Mouse (Mus musculus): ENCODE data around the gene Snrk. TPM values are rescaled to one million over a fixed set of nuclear protein-coding genes. Genes with fewer than 3 reads are reported as not detected.
"Not testable (repeated sequence)": the region's sequence is repeated elsewhere in the genome, so short reads cannot be mapped to it uniquely, and the experiment has no call there.

Gene Snrk
- polyA plus RNA-seq, 1 experiment from 2014 or later, result 93.6 TPM

DNA sequence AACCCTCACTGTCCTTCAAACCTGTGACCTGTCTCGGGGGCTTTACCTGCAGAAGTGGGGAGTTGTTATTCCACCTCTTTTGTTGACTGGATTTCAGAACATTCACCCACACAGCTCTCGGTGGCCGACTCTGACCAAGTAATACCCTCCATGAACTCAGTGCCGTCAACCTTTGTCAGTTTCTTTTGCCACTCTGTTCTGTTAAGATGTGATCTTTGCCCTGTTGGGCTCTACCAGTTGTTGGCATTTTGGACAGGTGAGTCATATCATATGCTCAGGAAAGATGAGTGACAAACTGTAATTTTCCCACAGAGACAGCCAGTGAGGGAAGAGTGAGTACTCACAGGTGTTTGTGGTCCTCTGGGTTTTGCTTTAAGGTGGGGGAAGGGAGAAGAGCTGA is 47.5 kb downstream of the Snrk start:
- DNase-seq (ENCODE audit: low spot score), result no peak
- H3K4me1 ChIP-seq (ENCODE audit: insufficient read depth, low read depth, low read length), result no peaks in the 10 kb centered on the region
- no peaks in the 10 kb centered on the region for H3K9me3 ChIP-seq (ENCODE audit: low read length)
- H3K27ac ChIP-seq (ENCODE audit: low read length), result no peak overlapping the region
- 90% methylated on average over 4 of the region's 4 CpGs for WGBS
- H3K9ac ChIP-seq (replicated peaks; ENCODE audit: low read depth), result no peak overlapping the region
- no peak overlapping the region for H3K4me2 ChIP-seq (replicated peaks; ENCODE audit: low read depth, low read length)
- no peak for ATAC-seq
- H3K36me3 ChIP-seq (ENCODE audit: insufficient read depth, low read length), result peaks cover 42% of the 10 kb centered on the region
- no peak overlapping the region for H3K4me3 ChIP-seq (ENCODE audit: low read depth, low read length)
- H3K27me3 ChIP-seq (replicated peaks; ENCODE audit: insufficient read depth, low read length), result no peaks in the 10 kb centered on the region
- TF ChIP-seq EP300 (IDR thresholded peaks at IDR 0.05), result no peak
- no peak for TF ChIP-seq CTCF (IDR thresholded peaks at IDR 0.05)

DNA sequence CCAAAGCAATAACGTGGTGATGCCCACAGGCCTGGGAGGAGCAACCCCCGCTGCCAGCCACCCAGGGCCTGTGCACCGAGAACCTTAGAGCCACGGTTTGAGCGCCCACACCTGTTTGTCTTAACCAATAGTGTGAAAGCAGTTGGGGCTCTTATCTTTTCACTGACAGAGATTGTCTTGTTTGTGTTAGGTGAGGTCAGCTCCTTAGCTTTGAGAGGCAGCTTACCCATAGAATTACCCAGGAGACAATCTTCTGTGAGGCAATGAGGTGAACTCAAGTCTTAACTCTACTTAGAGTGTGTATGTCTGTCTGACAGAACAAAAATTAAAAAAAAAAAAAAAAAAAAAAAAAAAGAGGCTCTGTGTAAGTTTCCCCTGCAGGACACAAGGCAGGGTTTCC is 50.7 kb downstream of the Snrk start:
- ATAC-seq, result peak; percentile 37
- not testable (repeated sequence) for H3K9ac ChIP-seq (replicated peaks; ENCODE audit: low read depth); H3K4me3 ChIP-seq (ENCODE audit: low read depth, low read length)

DNA sequence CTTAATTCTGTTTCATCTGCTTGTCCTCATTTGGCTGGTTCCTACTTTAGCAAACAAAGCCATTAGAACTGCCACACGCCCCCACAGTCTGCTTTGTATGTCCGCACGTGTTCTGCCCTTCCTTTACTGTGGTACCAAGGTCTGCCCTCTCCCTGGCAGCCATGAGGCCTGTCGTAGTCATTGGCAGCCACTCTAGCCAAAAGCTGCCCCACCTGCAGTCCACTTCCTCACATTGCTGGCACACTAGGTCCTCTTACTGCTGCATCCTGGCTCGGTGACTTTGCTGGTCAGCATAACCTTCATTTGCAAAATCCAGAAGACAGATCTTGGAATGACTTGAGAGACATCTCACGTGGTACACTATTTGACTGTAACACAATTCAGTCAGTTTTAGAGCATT is 52.8 kb downstream of the Snrk start:
- Histone ChIP-seq H3K36me3 (ENCODE audit: insufficient read depth, low read length) (peaks cover 18% of the 10 kb centered on the region), H3K4me1 (ENCODE audit: insufficient read depth, low read depth, low read length) (no peaks in the 10 kb centered on the region), H3K9me3 (ENCODE audit: low read length) (no peaks in the 10 kb centered on the region), H3K27ac (ENCODE audit: low read length) (no peak overlapping the region), H3K9ac (replicated peaks; ENCODE audit: low read depth) (no peak overlapping the region), H3K27me3 (replicated peaks; ENCODE audit: insufficient read depth, low read length) (no peaks in the 10 kb centered on the region), H3K4me3 (ENCODE audit: low read depth, low read length) (no peak overlapping the region), H3K4me2 (replicated peaks; ENCODE audit: low read depth, low read length) (no peak overlapping the region)
- WGBS, result 79% methylated on average over 6 of the region's 6 CpGs
- no peak for ATAC-seq
- no peak for DNase-seq (ENCODE audit: low spot score)
- TF ChIP-seq CTCF (IDR thresholded peaks at IDR 0.05), result peak; percentile 13
- no peak for TF ChIP-seq EP300 (IDR thresholded peaks at IDR 0.05)

More for the DNA sequence above, 50.7 kb downstream of the Snrk start:
- not testable (repeated sequence) for H3K4me2 ChIP-seq (replicated peaks; ENCODE audit: low read depth, low read length); H3K9me3 ChIP-seq (ENCODE audit: low read length); H3K27me3 ChIP-seq (replicated peaks; ENCODE audit: insufficient read depth, low read length); H3K27ac ChIP-seq (ENCODE audit: low read length); DNase-seq (ENCODE audit: low spot score); H3K4me1 ChIP-seq (ENCODE audit: insufficient read depth, low read depth, low read length)
- H3K36me3 ChIP-seq (ENCODE audit: insufficient read depth, low read length), result peaks cover 34% of the 10 kb centered on the region
- WGBS, result 56% methylated on average over 5 of the region's 5 CpGs

DNA sequence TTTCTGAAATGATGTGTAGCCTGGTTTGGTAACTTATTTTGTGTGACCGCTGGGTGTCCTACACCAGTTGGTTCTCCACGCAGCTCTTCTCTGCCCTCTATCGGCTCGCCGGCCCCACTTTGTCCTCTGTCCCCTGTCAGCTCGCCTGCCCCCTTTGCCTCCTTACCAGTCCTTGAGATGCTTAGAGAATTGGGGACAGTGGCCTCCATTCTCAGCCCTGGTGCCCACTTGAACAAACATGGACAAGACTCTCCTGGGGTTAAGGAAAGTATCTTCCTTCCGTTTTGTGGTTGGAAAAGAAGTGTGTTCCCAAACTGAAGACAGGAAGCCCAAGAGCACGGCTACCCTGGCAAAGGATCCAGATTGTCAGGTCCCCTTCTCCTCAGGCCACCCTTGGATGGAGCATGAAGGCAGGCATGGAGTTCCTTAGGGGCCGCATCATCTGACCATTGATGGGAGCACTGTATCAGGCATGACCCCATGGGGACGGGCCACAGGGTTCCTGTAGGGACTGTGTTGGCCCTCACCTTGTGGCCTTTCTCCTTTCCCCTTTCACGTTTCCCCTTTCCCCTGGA is 55.6 kb downstream of the Snrk start:
- no peak overlapping the region for H3K9ac ChIP-seq (replicated peaks; ENCODE audit: low read depth)
- TF ChIP-seq CTCF (IDR thresholded peaks at IDR 0.05), result no peak; the same call in 1 of the 2 replicates
- no peak for TF ChIP-seq EP300 (IDR thresholded peaks at IDR 0.05)
- no peaks in the 10 kb centered on the region for H3K9me3 ChIP-seq (ENCODE audit: low read length)
- H3K4me2 ChIP-seq (replicated peaks; ENCODE audit: low read depth, low read length), result no peak overlapping the region
- H3K4me3 ChIP-seq (ENCODE audit: low read depth, low read length), result no peak overlapping the region
- 0 out of 2 replicates have a peak, but pooled peaks cover 4% of the 10 kb centered on the region for H3K36me3 ChIP-seq (ENCODE audit: insufficient read depth, low read length)
- no peaks in the 10 kb centered on the region for H3K27me3 ChIP-seq (replicated peaks; ENCODE audit: insufficient read depth, low read length)
- WGBS, result 77% methylated on average over 11 of the region's 11 CpGs
- no peak for DNase-seq (ENCODE audit: low spot score)
- ATAC-seq, result no peak
- no peaks in the 10 kb centered on the region for H3K4me1 ChIP-seq (ENCODE audit: insufficient read depth, low read depth, low read length)
- no peak overlapping the region; the same call in 1 of the 2 replicates for H3K27ac ChIP-seq (ENCODE audit: low read length)

DNA sequence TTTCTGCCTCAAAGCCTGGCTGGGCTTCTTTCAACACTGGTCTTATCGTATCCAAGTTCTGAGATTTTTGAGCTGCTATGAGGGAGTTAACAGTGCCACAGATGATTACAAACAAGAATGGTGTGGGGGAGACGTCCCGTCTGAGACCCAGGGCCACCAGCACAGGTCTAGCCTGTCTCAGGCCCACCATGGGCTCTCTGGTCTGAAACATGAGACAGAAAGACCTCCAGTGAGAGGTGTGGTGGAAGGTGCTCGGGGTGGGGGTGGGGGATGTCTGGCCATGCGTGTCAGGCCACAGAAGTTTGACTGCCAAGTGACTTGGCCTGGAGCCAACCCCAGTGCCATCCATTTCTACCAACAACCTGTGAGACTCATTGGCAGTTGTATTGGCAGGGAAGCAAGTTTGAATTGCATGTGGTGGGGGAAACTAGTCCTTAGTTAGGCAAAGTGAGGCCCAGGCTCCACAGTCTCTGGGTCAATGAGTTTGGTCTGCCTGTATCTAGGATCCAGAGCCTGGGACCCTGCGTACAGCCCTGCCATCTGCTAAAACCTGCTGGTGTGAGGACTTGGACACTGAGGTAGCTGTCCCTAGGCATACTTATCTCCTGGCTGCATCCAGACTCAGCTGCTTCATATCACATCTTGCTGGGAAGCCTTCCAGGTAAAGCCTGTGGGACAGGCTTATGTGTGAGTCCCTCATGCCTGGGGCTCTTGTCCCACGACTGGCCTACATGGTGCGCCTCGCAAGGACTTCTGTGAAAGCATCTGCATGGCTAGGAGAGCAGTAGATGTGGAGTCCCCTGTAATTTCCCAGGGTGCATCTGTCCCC is 56.6 kb downstream of the Snrk start:
- 63% methylated on average over 9 of the region's 9 CpGs for WGBS
- Histone ChIP-seq H3K4me1 (ENCODE audit: insufficient read depth, low read depth, low read length) (no peaks in the 10 kb centered on the region; the same call in 1 of the 2 replicates), H3K4me3 (ENCODE audit: low read depth, low read length) (no peak overlapping the region), H3K9me3 (ENCODE audit: low read length) (no peaks in the 10 kb centered on the region), H3K4me2 (replicated peaks; ENCODE audit: low read depth, low read length) (no peak overlapping the region), H3K27ac (ENCODE audit: low read length) (no peak overlapping the region), H3K27me3 (replicated peaks; ENCODE audit: insufficient read depth, low read length) (no peaks in the 10 kb centered on the region), H3K9ac (replicated peaks; ENCODE audit: low read depth) (no peak overlapping the region), H3K36me3 (ENCODE audit: insufficient read depth, low read length) (0 out of 2 replicates have a peak, but pooled peaks cover 4% of the 10 kb centered on the region)
- TF ChIP-seq EP300 (IDR thresholded peaks at IDR 0.05) (no peak), CTCF (IDR thresholded peaks at IDR 0.05) (no peak)
- DNase-seq (ENCODE audit: low spot score) (no peak), ATAC-seq (no peak)

DNA sequence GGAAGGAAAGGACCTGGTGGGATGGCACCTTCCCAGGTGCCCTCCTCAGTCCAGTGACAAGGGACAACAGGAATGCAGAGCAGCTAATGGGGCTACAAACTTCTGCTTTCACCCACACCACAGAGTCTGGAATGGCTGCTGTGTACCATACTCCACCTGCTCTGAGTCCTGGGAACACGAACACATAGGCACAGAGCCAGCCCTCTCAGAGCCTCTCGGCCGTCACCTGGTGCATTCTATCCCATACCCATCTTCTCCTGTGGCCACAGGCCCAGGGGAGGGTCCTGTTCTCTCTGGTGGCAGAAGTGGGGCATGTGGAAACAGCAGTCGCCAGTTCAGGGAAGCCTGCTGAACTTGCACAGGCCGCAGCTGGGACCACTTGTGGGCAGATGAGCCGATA is 57.7 kb downstream of the Snrk start:
- no peak for ATAC-seq
- no peaks in the 10 kb centered on the region for H3K27me3 ChIP-seq (replicated peaks; ENCODE audit: insufficient read depth, low read length)
- H3K4me2 ChIP-seq (replicated peaks; ENCODE audit: low read depth, low read length), result no peak overlapping the region
- H3K36me3 ChIP-seq (ENCODE audit: insufficient read depth, low read length), result 0 out of 2 replicates have a peak, but pooled peaks cover 4% of the 10 kb centered on the region
- H3K4me1 ChIP-seq (ENCODE audit: insufficient read depth, low read depth, low read length), result no peaks in the 10 kb centered on the region; the same call in 1 of the 2 replicates
- H3K9me3 ChIP-seq (ENCODE audit: low read length), result no peaks in the 10 kb centered on the region
- no peak overlapping the region for H3K27ac ChIP-seq (ENCODE audit: low read length)
- DNase-seq (ENCODE audit: low spot score), result no peak
- TF ChIP-seq CTCF (IDR thresholded peaks at IDR 0.05) (no peak), EP300 (IDR thresholded peaks at IDR 0.05) (no peak)
- H3K9ac ChIP-seq (replicated peaks; ENCODE audit: low read depth), result no peak overlapping the region
- H3K4me3 ChIP-seq (ENCODE audit: low read depth, low read length), result no peak overlapping the region
- WGBS, result 75% methylated on average over 6 of the region's 6 CpGs
